Mouse (Mus musculus) bone marrow, adult 2 months (tissue): ENCODE measurements around the gene Rasl11b. TPM values are rescaled to one million over a fixed set of nuclear protein-coding genes. Genes with fewer than 3 reads are reported as not detected.

Experiments used
- H3K27ac ChIP-seq: fragments of 200-500 bp; 2 replicates; pipeline ENCODE4 v1.5.1; 2012; ENCODE audit warnings: low read depth, mild to moderate bottlenecking, control low read depth, inconsistent platforms, low read length; ENCODE audit not compliant: control insufficient read depth, poor library complexity, insufficient read depth
- H3K4me1 ChIP-seq: fragments of 200-500 bp; 2 replicates; pipeline ENCODE4 v1.6.1; 2011; ENCODE audit warnings: low read length; ENCODE audit not compliant: control insufficient read depth, insufficient read depth
- H3K4me3 ChIP-seq: fragments of 200-500 bp; replicated peaks from 2 replicates; pipeline ENCODE3; 2011; ENCODE audit warnings: mild to moderate bottlenecking, low read depth, low read length, control low read depth; ENCODE audit not compliant: control insufficient read depth
- CTCF ChIP-seq: fragments of 200-500 bp; IDR thresholded peaks from 2 replicates; pipeline ENCODE4 v1.5.1; 2011; ENCODE audit warnings: low read length, control low read depth; ENCODE audit not compliant: control insufficient read depth, insufficient read depth
- POLR2A ChIP-seq: fragments of 200-500 bp; IDR thresholded peaks from 2 replicates; pipeline ENCODE4 v1.6.1; 2011; ENCODE audit warnings: low read depth, mild to moderate bottlenecking, control low read depth, low read length, borderline replicate concordance; ENCODE audit not compliant: control insufficient read depth
- WGBS: fragments of 180-500 bp; shearing (Covaris S2); methylation state at CpG from one replicate; pipeline ENCODE4 v1.1.7; 2018; 5-methylcytosine and 5-hydroxymethylcytosine counted together
- polyA plus RNA-seq: library from polyadenylated mRNA; stranded (reverse); fragments of >200 nt; gene quantifications from 2 replicates; pipeline ENCODE4 v1.2.4, GENCODE M21; 2011; ENCODE audit warnings: low replicate concordance; ENCODE audit not compliant: missing spikeins, insufficient read depth, insufficient read length

Rasl11b gene
- polyA plus RNA-seq, 1 experiment, result 9.8 TPM

DNA sequence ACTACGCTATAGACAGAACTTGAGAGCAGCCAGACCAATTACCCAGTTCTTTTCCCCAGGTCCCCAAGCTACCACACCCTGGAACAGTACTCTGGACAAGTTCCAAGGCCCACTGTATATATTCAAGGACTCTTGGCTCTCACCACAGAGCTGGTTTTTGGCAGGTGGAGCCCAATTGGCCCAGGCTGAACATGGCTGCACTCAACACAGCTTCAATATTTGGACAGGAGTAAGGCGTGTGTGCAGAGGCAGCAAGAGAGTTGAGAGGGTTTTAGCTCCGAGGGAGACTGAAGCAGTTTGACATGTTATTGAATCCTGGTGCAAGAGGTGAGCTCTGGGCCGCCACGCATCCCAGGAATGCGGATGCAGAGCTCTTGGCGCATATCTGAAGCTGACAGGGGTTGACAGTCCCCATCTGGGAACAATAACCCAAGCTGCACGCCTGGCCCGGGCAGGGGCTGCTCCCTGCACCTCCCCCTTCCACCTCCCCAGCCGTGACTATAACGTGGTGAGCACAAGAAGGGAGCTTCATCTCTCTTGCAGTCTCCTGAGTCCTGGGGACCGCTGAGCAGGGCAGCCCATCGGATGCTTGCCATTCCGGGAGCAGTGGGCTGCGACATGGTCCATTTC lies 33.7 kb upstream of the Rasl11b start:
- no peak overlapping the region; the same call in 1 of the 2 replicates for H3K27ac ChIP-seq
- 84% methylated on average over 15 of the region's 15 CpGs for WGBS
- H3K4me1 ChIP-seq, result peaks cover 4% of the 10 kb centered on the region; the same call in 1 of the 2 replicates
- no peak overlapping the region for H3K4me3 ChIP-seq
- no peak for TF ChIP-seq POLR2A
- no peak for TF ChIP-seq CTCF

DNA sequence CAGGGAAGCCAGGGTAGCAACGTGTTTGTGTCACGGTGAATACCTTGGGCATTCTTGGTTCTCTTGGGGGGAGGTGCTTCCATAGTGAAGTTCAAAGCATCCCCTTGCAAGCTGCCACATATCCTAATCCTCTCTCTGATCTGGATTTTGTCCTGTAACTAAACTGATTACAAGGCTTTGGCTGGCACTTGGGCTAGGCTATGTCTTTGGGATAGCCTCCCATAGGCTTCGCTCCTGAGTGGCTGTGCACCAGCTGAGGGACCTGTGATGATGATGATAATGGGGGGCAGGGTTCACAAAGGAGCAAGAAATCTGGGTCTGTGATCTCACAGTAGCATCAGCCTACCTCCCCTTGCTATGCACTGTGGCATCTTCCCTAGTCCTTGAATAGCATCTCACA lies 33.1 kb upstream of the Rasl11b start:
- H3K27ac ChIP-seq, result no peak overlapping the region
- H3K4me3 ChIP-seq, result no peak overlapping the region
- H3K4me1 ChIP-seq, result peaks cover 4% of the 10 kb centered on the region; the same call in 1 of the 2 replicates
- TF ChIP-seq POLR2A (no peak), CTCF (no peak)
- WGBS, result 91% methylated on average over 3 of the region's 3 CpGs

GRCm38 (mm10) chr5:74163141-74163540 lies 31.9 kb upstream of the Rasl11b start:
- WGBS, result 79% methylated on average over 6 of the region's 6 CpGs
- no peak overlapping the region for H3K27ac ChIP-seq
- TF ChIP-seq POLR2A, result no peak
- TF ChIP-seq CTCF, result no peak
- peaks cover 4% of the 10 kb centered on the region; the same call in 1 of the 2 replicates for H3K4me1 ChIP-seq
- H3K4me3 ChIP-seq, result no peak overlapping the region

DNA sequence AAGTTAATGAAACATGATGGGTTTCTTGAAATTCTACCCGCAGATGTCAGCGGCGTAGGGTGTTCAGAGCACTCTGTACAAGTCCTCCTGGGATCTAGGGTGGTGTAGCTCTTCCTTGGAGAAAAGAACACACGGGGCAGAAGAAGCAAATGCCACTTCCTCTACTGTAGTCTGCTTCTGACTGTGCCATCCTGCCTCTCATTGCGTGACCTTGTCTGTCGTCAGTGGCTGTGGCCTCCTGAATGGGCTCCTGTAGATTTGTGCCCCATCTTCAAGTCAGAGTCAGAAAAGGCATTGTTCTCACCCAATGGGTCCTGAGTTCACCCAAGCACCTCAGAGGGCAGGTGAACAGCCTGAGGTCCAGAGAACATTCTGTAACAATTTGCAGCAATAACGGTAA lies 30.5 kb upstream of the Rasl11b start:
- no peak for TF ChIP-seq POLR2A
- no peak for TF ChIP-seq CTCF
- Histone ChIP-seq H3K27ac (peak overlapping the region; percentile 31), H3K4me1 (peaks cover 4% of the 10 kb centered on the region; the same call in 1 of the 2 replicates), H3K4me3 (no peak overlapping the region)
- 44% methylated on average over 7 of the region's 7 CpGs for WGBS

DNA sequence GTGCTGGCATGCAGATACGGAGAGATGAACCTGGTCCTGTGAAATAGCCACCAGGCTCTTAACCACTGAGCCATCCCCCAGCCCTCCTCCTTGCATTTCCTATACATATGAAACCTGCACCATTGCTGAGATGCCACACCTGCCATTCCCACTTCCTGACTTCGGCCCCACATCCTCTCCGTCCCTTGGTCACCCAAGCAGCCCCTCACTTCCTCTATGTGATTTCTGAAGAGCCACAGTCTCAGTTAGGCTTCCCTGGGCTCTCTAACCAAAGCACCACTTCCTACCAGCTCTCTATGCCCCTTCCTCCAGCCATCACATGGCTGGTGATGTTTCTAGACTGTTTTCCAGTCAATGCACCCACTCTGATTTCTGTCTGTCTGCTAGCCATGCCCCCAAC lies 28.4 kb upstream of the Rasl11b start:
- 6% methylated on average over 3 of the region's 3 CpGs for WGBS
- TF ChIP-seq POLR2A, result no peak
- no peak for TF ChIP-seq CTCF
- Histone ChIP-seq H3K4me3 (no peak overlapping the region), H3K27ac (peak overlapping the region; percentile 28; the same call in 1 of the 2 replicates), H3K4me1 (peaks cover 4% of the 10 kb centered on the region; the same call in 1 of the 2 replicates)

GRCm38 (mm10) chr5:74168085-74168484 lies 27.0 kb upstream of the Rasl11b start:
- TF ChIP-seq POLR2A (no peak), CTCF (no peak)

GRCm38 (mm10) chr5:74171768-74172167 lies 23.3 kb upstream of the Rasl11b start:
- no peak overlapping the region for H3K4me3 ChIP-seq
- peaks cover under 1% of the 10 kb centered on the region for H3K4me1 ChIP-seq
- 76% methylated on average over 9 of the region's 9 CpGs for WGBS
- no peak overlapping the region for H3K27ac ChIP-seq
- TF ChIP-seq CTCF (no peak), POLR2A (no peak)

More at GRCm38 (mm10) chr5:74168085-74168484, 27.0 kb upstream of the Rasl11b start:
- no peak overlapping the region for H3K27ac ChIP-seq
- H3K4me3 ChIP-seq, result no peak overlapping the region
- 81% methylated on average over 3 of the region's 3 CpGs for WGBS
- peaks cover 4% of the 10 kb centered on the region; the same call in 1 of the 2 replicates for H3K4me1 ChIP-seq

DNA sequence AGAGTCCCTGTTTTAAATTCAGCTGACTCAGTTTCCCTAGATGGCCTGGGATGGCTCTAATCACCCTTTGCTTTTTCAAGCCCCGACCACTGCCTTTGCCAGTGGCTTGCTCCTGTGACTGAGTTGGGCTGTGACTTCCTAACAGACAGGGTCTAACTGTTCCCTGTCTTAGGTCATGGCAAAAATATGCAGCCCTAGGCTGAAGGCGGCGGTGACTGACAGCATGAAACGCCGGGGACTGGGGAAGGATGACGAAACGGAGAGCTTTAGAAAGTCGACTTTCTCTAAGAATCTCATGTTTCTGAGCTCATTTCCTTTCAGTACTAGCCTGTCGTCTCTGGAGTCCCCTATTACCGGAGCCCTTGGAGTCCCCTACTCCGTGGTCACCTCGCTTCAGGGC lies 22.9 kb upstream of the Rasl11b start:
- WGBS, result 45% methylated on average over 12 of the region's 12 CpGs
- H3K4me1 ChIP-seq, result peaks cover 5% of the 10 kb centered on the region
- no peak overlapping the region for H3K4me3 ChIP-seq
- H3K27ac ChIP-seq, result no peak overlapping the region
- TF ChIP-seq POLR2A, result no peak
- no peak for TF ChIP-seq CTCF
